Mouse (Mus musculus) forebrain, embryonic 12.5 days (tissue): ENCODE results near the gene Myadml2. TPM values are rescaled to one million over a fixed set of nuclear protein-coding genes. Genes with fewer than 3 reads are reported as not detected.
"Not testable (repeated sequence)": the region's sequence is repeated elsewhere in the genome, so short reads cannot be mapped to it uniquely, and the experiment has no call there.

Experiments
- ATAC-seq: fragments of 200-750 bp; cut with Nextera tagmentation; 2 replicates; pipeline ENCODE4 v1.8.0; 2017; ENCODE audit warnings: moderate TSS enrichment; ENCODE audit not compliant: low FRiP score
- H3K27ac ChIP-seq: fragments of 300-500 bp; sonication (generic); 2 replicates; pipeline ENCODE4 v1.5.1; 2016; ENCODE audit warnings: mild to moderate bottlenecking
- H3K27me3 ChIP-seq: fragments of 300-500 bp; sonication (generic); 2 replicates; pipeline ENCODE4 v1.6.1; 2016; ENCODE audit warnings: mild to moderate bottlenecking
- H3K36me3 ChIP-seq: fragments of 300-500 bp; sonication (generic); replicated peaks from 2 replicates; pipeline ENCODE4 v1.6.1; 2016; ENCODE audit warnings: mild to moderate bottlenecking
- H3K4me1 ChIP-seq: fragments of 300-500 bp; sonication (generic); 2 replicates; pipeline ENCODE4 v1.6.1; 2016
- H3K4me2 ChIP-seq: fragments of 300-500 bp; sonication (generic); 2 replicates; pipeline ENCODE4 v1.6.1; 2016; ENCODE audit warnings: mild to moderate bottlenecking, moderate library complexity
- H3K4me3 ChIP-seq: fragments of 300-500 bp; sonication (generic); replicated peaks from 2 replicates; pipeline ENCODE4 v1.5.1; 2016; ENCODE audit warnings: mild to moderate bottlenecking
- H3K9ac ChIP-seq: fragments of 300-500 bp; sonication (generic); 2 replicates; pipeline ENCODE4 v1.6.1; 2016; ENCODE audit warnings: mild to moderate bottlenecking
- H3K9me3 ChIP-seq: fragments of 300-500 bp; sonication (generic); 2 replicates; pipeline ENCODE4 v1.6.1; 2016
- WGBS: fragments of 180-500 bp; shearing (Covaris S2); methylation state at CpG from one replicate; pipeline ENCODE4 v1.1.7; 2016; 5-methylcytosine and 5-hydroxymethylcytosine counted together
- polyA plus RNA-seq: library from polyadenylated mRNA; unstranded; fragments of >200 nt; fragmentation: Nextera tagmentation; extraction: Ambion mirVana; gene quantifications from 2 replicates; pipeline ENCODE4 v1.2.1, GENCODE M21; 2016

Myadml2 gene
- polyA plus RNA-seq, 1 experiment from 2014 or later: not detected

DNA sequence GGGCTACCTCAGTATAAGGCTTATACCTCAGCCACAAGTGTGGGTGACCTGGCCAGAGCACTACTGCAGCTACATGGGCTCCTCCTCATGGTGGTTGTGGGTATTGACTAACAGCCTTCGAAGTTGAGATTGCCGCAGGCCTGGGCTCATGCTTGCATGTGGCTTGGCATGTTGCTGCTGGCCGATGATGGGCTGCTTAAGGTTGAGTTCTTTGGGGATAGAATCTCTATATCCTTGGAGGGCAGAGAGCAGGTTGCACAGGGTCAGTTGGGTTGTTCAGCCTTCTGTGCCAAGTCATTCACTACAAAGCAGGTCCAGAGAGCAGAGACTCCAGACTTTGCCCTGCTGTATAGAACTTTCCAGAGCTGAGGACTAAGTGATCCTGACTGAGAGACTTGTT, 32.0 kb upstream of the Myadml2 start:
- ATAC-seq: no peak
- H3K9me3 ChIP-seq: no peaks in the 10 kb centered on the region
- no peak overlapping the region for H3K9ac ChIP-seq
- H3K27ac ChIP-seq: no peak overlapping the region
- no peak overlapping the region for H3K4me2 ChIP-seq
- no peaks in the 10 kb centered on the region for H3K27me3 ChIP-seq
- peaks cover 59% of the 10 kb centered on the region for H3K36me3 ChIP-seq
- peaks cover 3% of the 10 kb centered on the region; the same call in 1 of the 2 replicates for H3K4me1 ChIP-seq
- no peak overlapping the region for H3K4me3 ChIP-seq
- 79% methylated on average over 3 of the region's 3 CpGs for WGBS

DNA sequence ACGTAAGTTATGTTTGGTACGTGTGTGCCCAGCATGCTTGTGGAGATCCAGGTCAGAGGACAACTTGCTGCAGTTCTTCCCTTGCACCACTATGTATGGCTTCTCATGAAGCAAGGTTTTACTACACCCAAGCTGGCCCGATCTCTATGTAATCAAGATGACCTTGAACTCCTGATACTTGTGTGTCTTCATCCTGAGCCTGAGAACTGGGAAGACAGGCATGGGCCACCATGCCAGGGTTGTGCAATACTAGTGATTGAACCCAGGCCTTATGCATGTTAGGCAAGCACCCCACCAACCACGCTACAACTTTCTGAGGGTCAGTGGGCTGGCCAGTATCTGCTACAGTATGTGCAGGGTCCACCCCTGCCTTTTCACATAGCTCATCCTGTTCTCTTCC, 29.0 kb upstream of the Myadml2 start:
- H3K9me3 ChIP-seq: no peaks in the 10 kb centered on the region
- no peak overlapping the region for H3K9ac ChIP-seq
- peaks cover 18% of the 10 kb centered on the region for H3K4me1 ChIP-seq
- peaks cover 43% of the 10 kb centered on the region for H3K36me3 ChIP-seq
- WGBS: 94% methylated on average over 4 of the region's 4 CpGs
- H3K4me3 ChIP-seq: no peak overlapping the region
- no peak for ATAC-seq
- H3K4me2 ChIP-seq: no peak overlapping the region
- no peaks in the 10 kb centered on the region for H3K27me3 ChIP-seq
- no peak overlapping the region for H3K27ac ChIP-seq

DNA sequence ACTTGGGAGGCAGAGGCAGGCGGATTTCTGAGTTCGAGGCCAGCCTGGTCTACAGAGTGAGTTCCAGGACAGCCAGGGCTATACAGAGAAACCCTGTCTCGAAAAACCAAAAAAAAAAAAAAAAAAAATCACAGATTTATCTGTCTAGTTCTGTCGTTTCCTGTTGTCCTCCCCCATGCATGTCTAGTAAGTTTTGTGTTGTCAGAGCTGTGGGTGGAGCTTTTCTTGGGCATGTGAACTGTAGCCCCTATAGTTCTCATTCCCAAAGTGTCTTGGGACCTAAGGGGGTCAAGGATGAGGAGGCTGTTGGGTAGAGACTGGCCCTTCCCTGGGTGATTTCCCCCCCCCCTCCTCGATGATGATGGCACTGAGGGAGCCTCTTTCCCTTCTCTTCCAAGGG, 27.9 kb upstream of the Myadml2 start:
- not testable (repeated sequence) for H3K27ac ChIP-seq, H3K9me3 ChIP-seq, H3K4me2 ChIP-seq, ATAC-seq, H3K27me3 ChIP-seq, H3K4me3 ChIP-seq, H3K9ac ChIP-seq
- Histone ChIP-seq H3K4me1 (peaks cover 18% of the 10 kb centered on the region), H3K36me3 (peaks cover 36% of the 10 kb centered on the region)
- 89% methylated on average over 5 of the region's 5 CpGs for WGBS

DNA sequence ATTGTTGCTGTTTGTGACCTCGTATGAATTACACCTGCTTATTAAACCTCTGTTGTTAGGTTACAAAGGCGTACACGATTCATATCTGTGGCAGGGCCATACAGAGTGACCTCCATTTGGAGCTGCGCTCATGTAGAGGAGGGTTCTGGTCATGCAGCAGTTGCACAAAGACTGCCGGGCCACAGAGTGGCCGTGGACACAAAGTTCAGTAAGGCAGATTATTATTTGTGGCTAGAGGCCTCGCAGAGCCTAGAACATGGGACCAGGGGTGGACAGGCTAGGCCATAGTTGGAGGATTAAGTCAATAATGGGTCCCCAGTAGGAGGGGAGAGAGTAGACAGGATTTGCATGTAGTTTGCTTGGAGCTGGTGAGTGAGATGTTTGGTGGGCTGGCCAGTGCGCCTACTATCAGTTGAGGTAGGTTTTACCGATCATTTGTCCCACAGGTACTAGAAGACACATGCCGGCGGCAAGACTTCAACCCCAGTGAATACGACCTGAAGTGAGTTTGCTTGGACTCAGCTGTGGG, 25.7 kb upstream of the Myadml2 start:
- peak; percentile 18 for ATAC-seq
- H3K4me2 ChIP-seq: peak overlapping the region; percentile 88
- H3K4me3 ChIP-seq: peak overlapping the region; percentile 83
- H3K9me3 ChIP-seq: no peaks in the 10 kb centered on the region
- H3K9ac ChIP-seq: peak overlapping the region; percentile 81
- H3K4me1 ChIP-seq: peaks cover 18% of the 10 kb centered on the region
- no peaks in the 10 kb centered on the region for H3K27me3 ChIP-seq
- WGBS: 36% methylated on average over 12 of the region's 12 CpGs
- peaks cover 14% of the 10 kb centered on the region for H3K36me3 ChIP-seq
- peak overlapping the region; percentile 91 for H3K27ac ChIP-seq

DNA sequence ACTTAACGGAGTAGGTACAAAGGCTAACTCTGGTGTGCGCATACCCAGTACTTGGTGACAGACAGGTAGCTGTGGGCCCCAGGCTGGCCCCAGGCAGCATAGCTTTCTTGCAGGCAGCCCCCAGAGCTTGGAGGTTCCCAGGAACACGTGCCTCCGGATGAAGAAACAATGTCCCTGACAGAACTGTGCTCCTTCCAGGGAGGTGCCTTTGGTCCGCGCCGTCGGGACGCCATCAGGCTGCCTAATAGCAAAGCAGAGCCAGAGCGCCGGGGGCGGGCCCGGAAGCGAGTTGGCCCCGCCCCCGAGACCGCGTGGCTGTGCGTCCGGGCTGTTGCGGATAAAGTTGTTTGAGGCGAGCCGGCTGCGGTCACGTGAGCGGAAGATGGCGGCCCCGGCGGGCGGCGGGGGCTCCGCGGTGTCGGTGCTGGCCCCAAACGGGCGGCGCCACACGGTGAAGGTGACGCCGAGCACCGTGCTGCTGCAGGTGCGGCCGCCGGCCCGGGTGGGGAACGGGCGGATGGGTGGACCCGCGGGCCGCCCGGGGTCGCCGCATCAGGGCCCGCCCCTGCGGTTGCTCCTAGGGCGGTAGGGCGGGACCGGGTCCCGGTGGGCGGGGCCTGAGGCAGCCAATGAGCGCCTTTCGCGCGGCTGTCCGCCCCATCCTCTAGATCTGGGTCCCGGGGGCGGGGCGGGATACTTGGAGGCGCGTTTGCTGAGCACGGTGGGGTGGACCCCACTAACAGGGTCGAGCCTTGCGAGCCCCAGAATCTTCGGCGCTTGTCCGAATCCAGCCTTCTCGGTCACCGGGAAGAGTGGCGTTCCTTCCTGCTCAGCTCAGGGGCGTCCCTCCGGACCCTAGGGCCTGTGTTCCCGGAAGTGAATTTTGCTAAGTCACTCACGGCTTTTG, 25.0 kb upstream of the Myadml2 start, which contains the start of gene Aspscr1:
Gene Aspscr1 (plus strand): TSS at position 287 of the 907 bp plus-strand sequence.
- H3K36me3 ChIP-seq: peaks cover 7% of the 10 kb centered on the region
- peaks cover 18% of the 10 kb centered on the region for H3K4me1 ChIP-seq
- H3K4me3 ChIP-seq: peak within 1 kb of the TSS; percentile 83
- H3K9ac ChIP-seq: peak within 1 kb of the TSS; percentile 81
- H3K27ac ChIP-seq: peak within 1 kb of the TSS; percentile 91
- H3K9me3 ChIP-seq: no peaks in the 10 kb centered on the region
- no peaks in the 10 kb centered on the region for H3K27me3 ChIP-seq
- H3K4me2 ChIP-seq: peak within 1 kb of the TSS; percentile 88
- peak; percentile 97 for ATAC-seq
- WGBS: 2% methylated on average over 63 of the region's 83 CpGs

DNA sequence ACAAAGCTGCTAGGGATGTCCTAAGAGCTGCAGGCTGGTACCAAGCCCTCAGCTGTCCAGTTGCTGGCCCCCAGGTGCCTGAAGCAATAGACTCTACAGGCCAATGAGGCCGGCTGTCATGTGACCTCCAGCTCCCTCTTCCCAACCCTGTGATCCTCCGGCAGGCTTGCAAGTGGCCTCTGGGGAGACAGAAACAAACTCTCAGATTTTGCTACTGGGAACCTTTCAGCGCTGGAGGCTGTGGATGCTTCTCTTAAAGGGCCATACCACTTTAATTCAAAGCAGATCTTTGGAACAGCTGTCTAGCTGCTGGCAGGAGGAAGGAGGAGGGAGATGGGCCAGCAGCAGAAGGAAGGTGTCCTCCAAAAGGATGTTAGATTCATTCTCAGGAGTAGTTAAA, 18.7 kb upstream of the Myadml2 start:
- Histone ChIP-seq H3K27ac (no peak overlapping the region), H3K9me3 (no peaks in the 10 kb centered on the region), H3K4me3 (no peak overlapping the region), H3K4me2 (no peak overlapping the region), H3K9ac (no peak overlapping the region), H3K36me3 (no peaks in the 10 kb centered on the region), H3K27me3 (peaks cover 46% of the 10 kb centered on the region), H3K4me1 (peaks cover 5% of the 10 kb centered on the region; the same call in 1 of the 2 replicates)
- WGBS: 8% methylated on average over 3 of the region's 3 CpGs
- no peak for ATAC-seq

DNA sequence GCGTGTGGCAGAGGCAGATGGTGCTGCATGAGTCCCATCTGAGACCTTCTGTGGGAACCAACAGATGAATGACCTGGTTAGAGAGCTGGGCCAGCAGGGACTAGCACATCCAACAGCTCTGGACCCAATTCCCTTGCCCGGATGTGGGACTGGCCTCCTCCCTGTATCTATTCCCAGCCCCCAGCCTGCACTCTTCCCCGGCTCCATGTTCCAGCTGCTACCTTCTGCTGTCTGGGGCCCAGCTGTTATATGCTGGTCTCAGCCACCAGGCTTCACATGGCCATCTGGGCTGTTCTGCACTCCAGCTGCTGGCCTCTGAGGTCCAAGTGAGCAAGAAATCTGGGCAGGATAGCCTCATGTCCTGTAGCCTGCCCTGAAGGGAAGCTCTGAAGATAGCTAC, 17.4 kb upstream of the Myadml2 start:
- no peaks in the 10 kb centered on the region for H3K9me3 ChIP-seq
- no peak overlapping the region for H3K27ac ChIP-seq
- H3K4me2 ChIP-seq: no peak overlapping the region
- WGBS: 86% methylated on average over 3 of the region's 3 CpGs
- H3K4me1 ChIP-seq: peaks cover 15% of the 10 kb centered on the region
- no peak overlapping the region for H3K4me3 ChIP-seq
- H3K36me3 ChIP-seq: no peaks in the 10 kb centered on the region
- no peak for ATAC-seq
- H3K9ac ChIP-seq: no peak overlapping the region
- peaks cover 59% of the 10 kb centered on the region for H3K27me3 ChIP-seq

DNA sequence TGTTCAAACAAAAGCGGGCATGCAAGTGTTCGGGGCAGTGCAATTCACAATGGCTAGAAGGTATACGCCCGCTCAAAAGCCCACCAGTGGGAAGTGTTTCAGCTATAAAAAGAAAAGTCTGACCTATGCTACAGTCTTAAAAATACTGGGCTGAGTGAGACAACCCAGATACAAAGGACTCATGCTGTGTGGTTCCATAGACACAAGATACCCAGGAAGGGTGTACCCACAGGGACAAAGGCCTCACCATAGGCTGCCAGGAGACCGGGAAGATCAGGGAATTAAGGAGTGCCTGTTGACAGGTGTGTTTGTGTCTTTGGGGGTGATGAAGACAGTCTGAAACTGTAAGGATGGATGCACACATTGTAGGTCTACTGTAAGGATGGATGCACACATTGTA, 15.8 kb upstream of the Myadml2 start:
- peaks cover 29% of the 10 kb centered on the region for H3K4me1 ChIP-seq
- no peaks in the 10 kb centered on the region for H3K9me3 ChIP-seq
- peaks cover 75% of the 10 kb centered on the region for H3K27me3 ChIP-seq
- no peaks in the 10 kb centered on the region for H3K36me3 ChIP-seq
- no peak for ATAC-seq
- H3K4me2 ChIP-seq: no peak overlapping the region
- 59% methylated on average over 5 of the region's 5 CpGs for WGBS
- no peak overlapping the region for H3K4me3 ChIP-seq
- no peak overlapping the region for H3K27ac ChIP-seq
- H3K9ac ChIP-seq: no peak overlapping the region

DNA sequence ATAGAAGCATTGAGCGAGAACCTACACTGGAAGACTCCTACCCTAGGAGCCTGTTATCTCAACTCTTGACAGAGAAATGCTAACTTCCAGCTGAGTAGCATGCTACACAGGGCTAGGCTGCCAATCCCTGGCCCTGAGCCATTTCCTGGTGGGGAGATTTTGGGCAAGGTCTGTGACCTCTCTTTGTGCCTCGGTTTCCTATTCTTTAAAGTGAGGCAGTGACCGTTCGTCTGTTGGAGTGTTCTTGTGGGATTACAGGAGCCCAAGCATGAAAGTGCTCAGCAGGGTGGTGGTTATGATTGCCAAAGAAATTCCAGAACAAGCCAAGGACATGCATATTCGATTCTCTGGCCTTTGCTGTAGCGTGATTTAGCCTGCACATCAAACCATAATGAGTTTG, 14.8 kb upstream of the Myadml2 start:
- no peaks in the 10 kb centered on the region for H3K36me3 ChIP-seq
- H3K9ac ChIP-seq: no peak overlapping the region
- H3K9me3 ChIP-seq: no peaks in the 10 kb centered on the region
- peaks cover 85% of the 10 kb centered on the region for H3K27me3 ChIP-seq
- H3K27ac ChIP-seq: no peak overlapping the region
- H3K4me1 ChIP-seq: peaks cover 29% of the 10 kb centered on the region
- H3K4me2 ChIP-seq: no peak overlapping the region
- H3K4me3 ChIP-seq: no peak overlapping the region
- no peak for ATAC-seq
- 49% methylated on average over 6 of the region's 6 CpGs for WGBS

DNA sequence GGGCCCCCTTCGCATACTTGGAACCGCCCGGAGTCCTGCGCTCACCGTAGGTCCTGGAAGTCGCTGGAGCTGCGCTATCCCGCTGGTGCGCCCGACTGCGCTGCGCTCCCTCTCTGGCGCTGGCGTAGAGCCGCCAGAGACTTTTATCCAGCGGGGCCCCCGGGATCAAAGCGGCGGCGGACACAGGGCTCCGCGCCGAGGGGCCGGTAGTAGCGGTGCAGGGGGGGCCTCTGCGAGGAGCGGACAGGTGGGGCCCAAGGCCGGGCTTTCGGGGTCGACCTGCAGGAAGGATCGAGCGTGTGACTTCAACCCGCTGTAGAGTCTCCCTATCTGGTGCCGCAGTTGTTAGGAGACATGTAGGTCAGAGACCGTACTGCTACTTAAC, 13.1 kb upstream of the Myadml2 start, which contains the start of gene Notum:
Gene Notum (minus strand): TSS at position 100 of the 385 bp plus-strand sequence.
- peaks cover 23% of the 10 kb centered on the region for H3K4me1 ChIP-seq
- 1% methylated on average over 35 of the region's 35 CpGs for WGBS
- no peak for ATAC-seq
- H3K36me3 ChIP-seq: no peaks in the 10 kb centered on the region
- no peak within 1 kb of the TSS for H3K27ac ChIP-seq
- H3K4me2 ChIP-seq: peak within 1 kb of the TSS; percentile 60
- no peaks in the 10 kb centered on the region for H3K9me3 ChIP-seq
- H3K4me3 ChIP-seq: peak within 1 kb of the TSS; percentile 41
- peak within 1 kb of the TSS; percentile 33; the same call in 1 of the 2 replicates for H3K9ac ChIP-seq
- H3K27me3 ChIP-seq: peaks cover 95% of the 10 kb centered on the region

DNA sequence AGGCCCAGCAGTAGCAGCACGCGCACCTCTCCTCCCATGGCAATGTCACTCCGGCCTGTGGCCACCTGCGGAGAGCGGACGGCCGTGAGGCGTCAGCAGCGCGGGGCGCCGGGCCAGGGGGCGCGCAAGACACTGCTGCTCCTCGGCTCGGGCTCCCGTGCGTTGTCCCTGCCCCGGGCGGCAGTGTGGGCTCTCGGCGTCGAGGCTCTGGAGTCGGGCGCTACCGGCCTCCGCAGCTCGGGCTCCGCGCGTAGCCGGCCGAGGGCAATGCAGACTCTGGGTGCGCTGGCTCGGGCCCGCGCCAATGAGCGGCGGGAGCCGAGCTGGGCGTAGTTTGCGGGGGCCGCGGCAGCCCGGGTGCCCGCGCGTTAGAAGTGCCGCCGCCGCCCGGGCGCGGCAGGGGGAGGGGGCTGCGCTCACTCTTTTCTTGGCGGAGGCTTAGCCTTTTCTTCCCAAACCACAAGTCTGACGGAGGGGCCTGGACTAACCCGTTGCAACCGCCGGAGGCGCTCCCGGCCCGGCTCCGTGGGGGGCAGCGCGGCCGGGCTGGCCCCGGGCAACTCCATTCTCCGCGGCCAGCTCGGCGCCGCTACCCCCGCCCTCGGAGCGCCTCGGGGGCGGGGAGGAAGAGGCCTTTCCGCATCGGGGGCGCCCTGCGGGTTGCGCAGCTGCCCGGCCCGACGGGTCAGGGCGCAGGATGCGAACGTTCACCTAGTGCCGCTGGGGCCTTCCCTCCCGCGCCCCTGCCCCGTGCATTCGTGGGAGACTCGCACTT, 12.5 kb upstream of the Myadml2 start:
- Histone ChIP-seq H3K4me3 (peak overlapping the region; percentile 41), H3K4me2 (peak overlapping the region; percentile 60), H3K9me3 (no peaks in the 10 kb centered on the region), H3K36me3 (no peaks in the 10 kb centered on the region), H3K9ac (peak overlapping the region; percentile 33; the same call in 1 of the 2 replicates), H3K4me1 (peaks cover 23% of the 10 kb centered on the region), H3K27ac (no peak overlapping the region), H3K27me3 (peaks cover 97% of the 10 kb centered on the region)
- ATAC-seq: 0 out of 2 replicates have a peak, but pooled peaks have one; percentile 36
- under 1% methylated on average over 82 of the region's 95 CpGs for WGBS
